Mouse (Mus musculus): ENCODE results near the gene Chadl. TPM values are rescaled to one million over a fixed set of nuclear protein-coding genes. Genes with fewer than 3 reads are reported as not detected.
A peak's percentile ranks its signal among the peaks of the same experiment; 100 is the strongest.

Chadl gene
- polyA plus RNA-seq, 1 experiment from 2014 or later, result 3.0 TPM

DNA sequence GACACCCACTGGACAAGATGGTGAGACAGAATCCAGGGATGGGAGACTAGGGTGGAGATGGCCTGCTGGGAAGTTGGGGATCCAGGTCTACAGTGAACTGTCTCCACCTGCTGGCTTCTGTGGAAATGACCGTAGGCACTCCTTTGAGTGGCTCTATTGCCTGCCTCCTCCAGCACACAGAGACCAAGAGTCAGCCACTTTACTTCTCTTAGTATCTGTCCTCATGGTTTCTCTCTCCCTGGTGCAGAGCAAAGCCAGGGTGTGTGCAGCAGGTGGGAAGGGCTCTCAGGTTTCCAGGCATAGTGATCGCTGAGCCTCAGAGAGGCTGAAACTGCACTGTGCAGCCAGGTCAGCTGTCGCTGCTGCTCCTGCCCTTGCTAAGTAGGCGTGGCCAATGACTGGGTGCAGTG lies 26.9 kb downstream of the Chadl start:
- H3K9ac ChIP-seq (replicated peaks; ENCODE audit: low read length), result no peak overlapping the region
- no peak overlapping the region for H3K27ac ChIP-seq (replicated peaks; ENCODE audit: low read depth, low read length)
- no peak overlapping the region for H3K4me2 ChIP-seq (ENCODE audit: low read depth, low read length)
- no peaks in the 10 kb centered on the region for H3K4me1 ChIP-seq (ENCODE audit: control insufficient read depth, insufficient read depth, low read length)
- H3K9me3 ChIP-seq (replicated peaks; ENCODE audit: control insufficient read depth, low read length), result no peaks in the 10 kb centered on the region
- no peak overlapping the region for H3K4me3 ChIP-seq (ENCODE audit: low read depth, low read length)
- H3K27me3 ChIP-seq (ENCODE audit: control insufficient read depth, insufficient read depth, low read length), result no peaks in the 10 kb centered on the region
- ATAC-seq (replicated peaks; ENCODE audit: insufficient number of reproducible peaks, low FRiP score, low TSS enrichment, low read depth) (peak; percentile 56; the same call in 1 of the 2 replicates), DNase-seq (ENCODE audit: low spot score) (peak; percentile 70)
- 86% methylated on average over 4 of the region's 4 CpGs for WGBS
- peaks cover 5% of the 10 kb centered on the region for H3K36me3 ChIP-seq (replicated peaks; ENCODE audit: control insufficient read depth, insufficient read depth, low read depth, low read length)

GRCm38 (mm10) chr15:81666957-81667356 lies 30.1 kb downstream of the Chadl start:
- peaks cover 5% of the 10 kb centered on the region for H3K36me3 ChIP-seq (replicated peaks; ENCODE audit: control insufficient read depth, insufficient read depth, low read depth, low read length)

GRCm38 (mm10) chr15:81663697-81664561 lies 33.2 kb downstream of the Chadl start, which contains the start of gene L3mbtl2:
Gene L3mbtl2, plus strand, starts transcription at chr15:81663889.
- H3K9ac ChIP-seq (replicated peaks; ENCODE audit: low read length), result peak within 1 kb of the TSS; percentile 72

More at GRCm38 (mm10) chr15:81666957-81667356, 30.1 kb downstream of the Chadl start:
- 92% methylated on average over 10 of the region's 10 CpGs for WGBS
- 0 out of 2 replicates have a peak, but pooled peaks cover 3% of the 10 kb centered on the region for H3K4me1 ChIP-seq (ENCODE audit: control insufficient read depth, insufficient read depth, low read length)
- ATAC-seq (replicated peaks; ENCODE audit: insufficient number of reproducible peaks, low FRiP score, low TSS enrichment, low read depth) (no peak), DNase-seq (ENCODE audit: low spot score) (no peak)
- H3K27me3 ChIP-seq (ENCODE audit: control insufficient read depth, insufficient read depth, low read length), result no peaks in the 10 kb centered on the region
- H3K27ac ChIP-seq (replicated peaks; ENCODE audit: low read depth, low read length), result no peak overlapping the region
- H3K9ac ChIP-seq (replicated peaks; ENCODE audit: low read length), result no peak overlapping the region
- no peaks in the 10 kb centered on the region for H3K9me3 ChIP-seq (replicated peaks; ENCODE audit: control insufficient read depth, low read length)
- no peak overlapping the region for H3K4me2 ChIP-seq (ENCODE audit: low read depth, low read length)
- no peak overlapping the region for H3K4me3 ChIP-seq (ENCODE audit: low read depth, low read length)

DNA sequence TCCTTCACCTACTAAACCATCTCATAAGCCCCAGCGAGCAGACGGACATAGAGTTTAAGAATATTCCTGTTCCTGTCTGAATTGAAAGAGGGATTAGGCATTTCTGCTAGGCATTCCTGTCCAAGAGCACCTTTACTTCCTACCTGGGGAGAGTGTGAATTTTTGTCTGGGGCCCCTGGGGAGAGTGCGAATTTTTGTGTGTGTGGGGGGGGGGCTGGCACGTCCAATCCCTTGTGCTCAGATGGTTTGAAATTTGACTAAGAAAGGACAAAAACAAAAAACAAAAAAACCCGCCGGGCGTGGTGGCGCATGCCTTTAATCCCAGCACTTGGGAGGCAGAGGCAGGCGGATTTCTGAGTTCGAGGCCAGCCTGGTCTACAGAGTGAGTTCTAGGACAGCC lies 33.8 kb downstream of the Chadl start:
- peaks cover 2% of the 10 kb centered on the region; the same call in 1 of the 2 replicates for H3K36me3 ChIP-seq (replicated peaks; ENCODE audit: control insufficient read depth, insufficient read depth, low read depth, low read length)
- no peaks in the 10 kb centered on the region for H3K9me3 ChIP-seq (replicated peaks; ENCODE audit: control insufficient read depth, low read length)
- ATAC-seq (replicated peaks; ENCODE audit: insufficient number of reproducible peaks, low FRiP score, low TSS enrichment, low read depth), result peak; percentile 4; the same call in 1 of the 2 replicates
- H3K4me2 ChIP-seq (ENCODE audit: low read depth, low read length), result peak overlapping the region; percentile 10; the same call in 1 of the 2 replicates
- no peaks in the 10 kb centered on the region for H3K27me3 ChIP-seq (ENCODE audit: control insufficient read depth, insufficient read depth, low read length)
- 59% methylated on average over 10 of the region's 10 CpGs for WGBS
- no peak for DNase-seq (ENCODE audit: low spot score)
- 0 out of 2 replicates have a peak, but pooled peaks cover 3% of the 10 kb centered on the region for H3K4me1 ChIP-seq (ENCODE audit: control insufficient read depth, insufficient read depth, low read length)
- H3K4me3 ChIP-seq (ENCODE audit: low read depth, low read length), result peak overlapping the region; percentile 82
- H3K27ac ChIP-seq (replicated peaks; ENCODE audit: low read depth, low read length), result no peak overlapping the region
- no peak overlapping the region for H3K9ac ChIP-seq (replicated peaks; ENCODE audit: low read length)

More at GRCm38 (mm10) chr15:81663697-81664561, 33.2 kb downstream of the Chadl start, which contains the start of gene L3mbtl2:
- Histone ChIP-seq H3K4me3 (ENCODE audit: low read depth, low read length) (peak within 1 kb of the TSS; percentile 82), H3K27me3 (ENCODE audit: control insufficient read depth, insufficient read depth, low read length) (no peaks in the 10 kb centered on the region), H3K4me1 (ENCODE audit: control insufficient read depth, insufficient read depth, low read length) (0 out of 2 replicates have a peak, but pooled peaks cover 3% of the 10 kb centered on the region), H3K36me3 (replicated peaks; ENCODE audit: control insufficient read depth, insufficient read depth, low read depth, low read length) (peaks cover 5% of the 10 kb centered on the region; the same call in 1 of the 2 replicates), H3K27ac (replicated peaks; ENCODE audit: low read depth, low read length) (no peak within 1 kb of the TSS), H3K4me2 (ENCODE audit: low read depth, low read length) (peak within 1 kb of the TSS; percentile 84), H3K9me3 (replicated peaks; ENCODE audit: control insufficient read depth, low read length) (no peaks in the 10 kb centered on the region)
- DNase-seq (ENCODE audit: low spot score) (peak; percentile 96), ATAC-seq (replicated peaks; ENCODE audit: insufficient number of reproducible peaks, low FRiP score, low TSS enrichment, low read depth) (peak; percentile 96)
- 1% methylated on average over 55 of the region's 55 CpGs for WGBS

DNA sequence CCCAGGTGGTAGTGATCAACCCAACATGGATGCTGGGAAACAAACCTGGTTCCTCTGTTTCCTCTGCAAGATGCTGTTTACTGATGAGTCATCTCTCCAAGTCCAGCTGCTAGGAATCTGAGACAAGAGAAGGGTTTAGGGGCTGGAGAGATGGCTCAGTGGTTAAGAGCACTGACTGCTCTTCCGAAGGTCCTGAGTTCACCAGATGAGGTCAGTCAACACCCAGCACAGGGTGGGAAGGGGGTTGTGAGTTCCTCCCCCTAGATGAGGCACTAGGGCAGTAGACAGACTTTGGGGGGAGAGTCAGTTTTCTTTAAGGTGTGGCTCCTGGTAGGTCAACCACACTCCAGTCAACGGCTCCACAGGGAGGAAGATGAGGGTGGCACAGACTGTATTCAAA lies 35.4 kb downstream of the Chadl start:
- H3K27ac ChIP-seq (replicated peaks; ENCODE audit: low read depth, low read length), result no peak overlapping the region
- no peaks in the 10 kb centered on the region for H3K9me3 ChIP-seq (replicated peaks; ENCODE audit: control insufficient read depth, low read length)
- DNase-seq (ENCODE audit: low spot score), result no peak
- H3K9ac ChIP-seq (replicated peaks; ENCODE audit: low read length), result no peak overlapping the region
- H3K4me3 ChIP-seq (ENCODE audit: low read depth, low read length), result no peak overlapping the region
- H3K27me3 ChIP-seq (ENCODE audit: control insufficient read depth, insufficient read depth, low read length), result no peaks in the 10 kb centered on the region
- H3K4me2 ChIP-seq (ENCODE audit: low read depth, low read length), result no peak overlapping the region
- H3K4me1 ChIP-seq (ENCODE audit: control insufficient read depth, insufficient read depth, low read length), result 0 out of 2 replicates have a peak, but pooled peaks cover 3% of the 10 kb centered on the region
- ATAC-seq (replicated peaks; ENCODE audit: insufficient number of reproducible peaks, low FRiP score, low TSS enrichment, low read depth), result no peak
- no peaks in the 10 kb centered on the region for H3K36me3 ChIP-seq (replicated peaks; ENCODE audit: control insufficient read depth, insufficient read depth, low read depth, low read length)
- WGBS, result 95% methylated on average over 2 of the region's 2 CpGs

- ATAC-seq (replicated peaks; ENCODE audit: insufficient number of reproducible peaks, low FRiP score, low TSS enrichment, low read depth) (no peak), DNase-seq (ENCODE audit: low spot score) (no peak)
- H3K4me3 ChIP-seq (ENCODE audit: low read depth, low read length), result no peak overlapping the region
- peaks cover 13% of the 10 kb centered on the region; the same call in 1 of the 2 replicates for H3K36me3 ChIP-seq (replicated peaks; ENCODE audit: control insufficient read depth, insufficient read depth, low read depth, low read length)
- H3K27ac ChIP-seq (replicated peaks; ENCODE audit: low read depth, low read length), result no peak overlapping the region
- H3K4me2 ChIP-seq (ENCODE audit: low read depth, low read length), result no peak overlapping the region
- no peak overlapping the region for H3K9ac ChIP-seq (replicated peaks; ENCODE audit: low read length)
- 93% methylated on average over 7 of the region's 7 CpGs for WGBS
- H3K9me3 ChIP-seq (replicated peaks; ENCODE audit: control insufficient read depth, low read length), result no peaks in the 10 kb centered on the region
- no peaks in the 10 kb centered on the region for H3K27me3 ChIP-seq (ENCODE audit: control insufficient read depth, insufficient read depth, low read length)
- H3K4me1 ChIP-seq (ENCODE audit: control insufficient read depth, insufficient read depth, low read length), result no peaks in the 10 kb centered on the region
Measured at GRCm38 (mm10) chr15:81650636-81651035, 46.5 kb downstream of the Chadl start.

GRCm38 (mm10) chr15:81649516-81650455 lies 47.3 kb downstream of the Chadl start:
- DNase-seq (ENCODE audit: low spot score) (no peak), ATAC-seq (replicated peaks; ENCODE audit: insufficient number of reproducible peaks, low FRiP score, low TSS enrichment, low read depth) (no peak)
- H3K9ac ChIP-seq (replicated peaks; ENCODE audit: low read length), result no peak overlapping the region
- H3K9me3 ChIP-seq (replicated peaks; ENCODE audit: control insufficient read depth, low read length), result no peaks in the 10 kb centered on the region
- H3K4me3 ChIP-seq (ENCODE audit: low read depth, low read length), result no peak overlapping the region
- H3K4me1 ChIP-seq (ENCODE audit: control insufficient read depth, insufficient read depth, low read length), result no peaks in the 10 kb centered on the region
- H3K27ac ChIP-seq (replicated peaks; ENCODE audit: low read depth, low read length), result no peak overlapping the region
- WGBS, result 91% methylated on average over 8 of the region's 8 CpGs
- no peaks in the 10 kb centered on the region for H3K27me3 ChIP-seq (ENCODE audit: control insufficient read depth, insufficient read depth, low read length)
- H3K36me3 ChIP-seq (replicated peaks; ENCODE audit: control insufficient read depth, insufficient read depth, low read depth, low read length), result peaks cover 13% of the 10 kb centered on the region; the same call in 1 of the 2 replicates
- H3K4me2 ChIP-seq (ENCODE audit: low read depth, low read length), result no peak overlapping the region
